Mouse (Mus musculus) gastrocnemius, postnatal 36 days (tissue): ENCODE measurements around the gene Misp. TPM values are rescaled to one million over a fixed set of nuclear protein-coding genes. Genes with fewer than 3 reads are reported as not detected.

ENCODE experiments used
- DNase-seq, 2 experiments: peaks; one replicate each; pipeline ENCODE4 v3.0.0; 2022
- intact Hi-C: fragments of 180-260 bp; cut with DNase I; formaldehyde crosslinking; loops from one replicate; pipeline ENCODE4 v1.15.1; 2025
- total RNA-seq, 2 experiments: library from RNA; stranded (reverse); gene quantifications; 2 replicates each; pipeline ENCODE4 v1.2.3; 2021

Gene Misp
- total RNA-seq, 2 experiments from 2014 or later = not detected

DNA sequence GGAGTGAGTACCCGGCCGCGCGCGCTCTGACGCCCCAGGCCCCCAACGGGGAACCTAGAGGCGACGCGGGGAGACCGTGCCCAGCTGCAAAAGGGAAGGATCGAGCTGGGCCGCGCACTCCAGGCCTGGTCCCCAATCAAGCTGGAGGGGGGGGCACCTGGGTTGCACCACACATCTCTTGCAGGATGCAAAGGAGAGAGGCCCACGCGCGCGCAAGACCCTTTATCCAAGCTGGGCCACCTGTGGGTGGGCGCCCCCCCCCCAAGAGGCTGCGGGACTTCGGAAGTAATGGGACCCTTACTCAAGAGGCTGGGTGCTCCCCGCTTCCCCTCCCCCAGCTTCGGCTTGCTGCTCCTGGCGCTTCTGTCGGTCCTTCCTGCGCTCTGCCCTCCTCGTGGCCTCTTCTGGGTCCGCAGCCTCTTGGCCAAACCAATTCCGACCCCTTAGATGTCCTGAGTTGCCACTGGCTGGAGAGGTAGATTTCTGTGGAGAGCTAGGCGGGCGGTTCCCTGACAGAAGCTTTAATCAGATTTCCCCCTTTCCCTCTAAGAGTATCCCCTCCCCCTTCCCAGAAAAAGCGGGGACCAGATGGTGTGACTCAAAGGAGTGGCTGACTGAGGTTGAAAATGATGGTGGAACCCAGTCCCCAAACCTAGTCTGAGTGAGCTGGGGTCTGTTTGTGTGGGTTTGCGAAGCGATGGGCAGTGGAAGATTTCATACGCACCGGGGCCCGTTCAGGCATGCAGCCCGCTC is 26.9 kb upstream of the Misp start:
- no peak for DNase-seq
- intact Hi-C loops = loop anchor here (1.0 kb wide), 1 partner anchor 18 kb away; no protein-coding TSS in a partner anchor

DNA sequence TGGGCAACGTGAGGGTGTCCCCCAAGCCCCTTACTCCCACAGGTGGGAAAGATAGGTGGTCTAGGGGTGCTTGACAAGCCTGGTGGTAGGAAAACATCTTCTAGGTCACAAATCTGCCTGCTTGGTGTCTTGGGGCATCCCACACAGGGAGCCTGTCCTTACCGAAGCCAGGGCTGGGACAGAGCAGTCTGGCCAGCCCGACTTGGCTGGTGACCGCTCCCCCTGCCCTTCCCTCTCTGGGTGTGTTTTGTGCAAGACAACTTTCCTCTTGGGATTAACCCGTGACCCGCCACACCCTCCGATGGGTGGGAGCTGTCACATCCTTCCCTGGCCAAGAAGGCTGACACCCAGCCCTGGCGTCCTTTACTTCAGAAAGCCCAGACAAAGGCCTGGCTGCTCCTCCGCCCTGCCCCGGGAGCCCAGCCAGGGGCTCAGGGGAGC is 26.3 kb upstream of the Misp start:
- intact Hi-C loops = no loop called here

DNA sequence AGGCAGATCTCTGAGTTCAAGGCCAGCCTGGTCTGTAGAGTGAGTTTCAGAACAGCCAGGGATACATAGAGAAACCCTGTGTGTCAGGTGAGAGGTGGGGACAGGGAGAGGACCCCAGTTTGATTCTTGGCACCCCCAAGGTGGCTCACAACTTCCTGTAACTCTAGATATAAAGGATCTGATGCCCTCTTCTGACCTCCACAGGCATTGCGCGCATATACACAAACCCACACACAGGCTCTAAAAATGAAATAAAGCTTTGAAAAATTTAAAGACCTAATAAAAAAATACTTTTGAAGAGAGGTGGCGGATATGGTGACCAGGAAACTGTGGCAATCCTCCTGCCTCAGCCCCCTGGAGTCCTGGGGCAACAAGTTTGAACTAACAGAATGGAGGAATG is 24.9 kb upstream of the Misp start:
- intact Hi-C loops = no loop called here
- DNase-seq = no peak

More for the DNA sequence above, 26.3 kb upstream of the Misp start:
- peak; percentile 82 to 87 for DNase-seq

DNA sequence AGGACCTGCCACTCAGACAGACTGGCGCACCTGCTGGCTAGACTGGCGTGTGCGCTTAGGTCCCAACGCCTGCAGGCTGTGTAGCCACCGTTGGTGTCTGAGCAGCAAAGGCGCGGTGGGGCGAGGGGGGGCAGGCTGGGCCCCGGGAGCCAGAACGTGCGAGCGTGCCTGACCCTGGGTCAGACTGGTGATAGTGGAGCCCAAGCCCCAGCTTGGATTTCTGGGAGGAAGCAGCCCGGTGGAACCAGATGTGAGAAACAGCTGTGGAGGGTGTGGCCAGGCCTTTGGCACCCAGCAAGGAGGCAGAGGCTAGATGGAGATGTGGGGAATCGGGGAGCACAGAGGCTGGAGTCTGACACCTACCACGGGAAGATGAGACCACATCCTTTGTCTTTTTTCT is 23.5 kb upstream of the Misp start:
- peak in 1 of 2 experiments; percentile 53 for DNase-seq
- intact Hi-C loops = no loop called here

DNA sequence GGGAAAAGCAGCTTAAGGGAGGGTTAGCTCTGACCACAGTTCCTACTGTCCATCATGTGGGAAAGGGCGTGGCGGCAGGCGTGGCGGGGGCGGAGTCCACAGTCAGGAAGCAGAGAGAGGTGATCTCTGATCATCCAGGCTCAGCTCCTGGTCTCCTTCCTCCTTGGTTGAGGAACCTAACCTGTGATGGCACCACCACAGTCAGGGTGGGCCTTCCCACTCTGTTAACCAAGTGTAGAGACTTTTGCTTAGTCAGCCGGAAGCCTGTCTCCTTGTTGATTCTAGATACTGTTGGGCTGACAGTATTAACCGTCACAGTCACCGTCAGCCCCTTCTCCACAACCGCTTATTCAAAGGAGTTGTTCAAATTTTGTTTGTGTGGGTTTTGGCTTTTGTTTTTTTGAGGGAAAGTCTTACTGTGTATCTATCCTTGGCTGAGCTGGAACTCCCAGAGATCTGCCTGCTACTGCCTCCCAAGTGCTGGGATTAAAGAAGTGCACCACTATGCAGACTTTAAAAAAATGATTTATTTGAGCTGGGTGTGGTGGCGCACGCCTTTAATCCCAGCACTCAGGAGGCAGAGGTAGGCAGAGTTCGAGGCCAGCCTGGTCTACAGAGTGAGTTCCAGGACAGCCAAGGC is 22.4 kb upstream of the Misp start:
- no peak for DNase-seq
- intact Hi-C loops = no loop called here

DNA sequence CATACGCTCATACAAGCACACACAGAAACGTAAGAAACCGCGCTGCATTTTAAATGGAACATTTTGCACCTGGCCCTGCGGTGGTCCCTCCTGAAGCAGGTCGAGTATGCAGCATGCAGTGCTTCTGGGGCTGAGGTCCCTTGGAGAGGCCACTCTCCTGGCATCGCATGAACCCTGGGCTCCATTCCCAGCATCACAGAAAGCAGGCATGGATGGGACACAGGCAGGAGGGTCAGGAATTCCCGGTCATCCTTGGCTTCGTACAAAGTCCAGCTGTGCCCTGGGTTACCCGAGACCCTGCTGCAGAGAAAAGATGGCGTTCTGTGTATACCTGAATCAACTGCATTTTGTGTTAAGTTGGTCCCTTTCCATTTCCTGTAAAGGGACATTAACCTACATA is 20.3 kb upstream of the Misp start:
- no peak for DNase-seq
- intact Hi-C loops = no loop called here

DNA sequence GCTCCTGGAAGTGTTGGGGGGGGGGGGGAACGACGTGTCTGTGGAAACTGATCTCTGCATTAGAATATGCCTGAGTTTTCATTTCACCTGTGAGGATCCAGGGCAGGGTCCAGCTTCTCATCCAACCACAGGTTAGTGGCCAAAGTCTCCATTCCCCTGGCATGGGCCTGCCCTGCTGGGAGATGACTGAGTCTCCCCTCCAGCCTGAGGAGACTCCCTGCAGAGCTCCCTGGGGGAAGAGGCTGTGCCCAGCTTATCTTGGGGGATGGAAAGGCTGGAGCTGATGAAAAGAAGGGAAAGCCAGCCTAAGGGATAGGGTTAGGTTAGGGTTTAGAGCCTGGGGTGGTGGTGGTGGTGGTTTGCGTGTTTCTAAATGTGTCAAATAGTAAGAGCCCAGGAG is 19.0 kb upstream of the Misp start:
- DNase-seq = no peak
- intact Hi-C loops = no loop called here

DNA sequence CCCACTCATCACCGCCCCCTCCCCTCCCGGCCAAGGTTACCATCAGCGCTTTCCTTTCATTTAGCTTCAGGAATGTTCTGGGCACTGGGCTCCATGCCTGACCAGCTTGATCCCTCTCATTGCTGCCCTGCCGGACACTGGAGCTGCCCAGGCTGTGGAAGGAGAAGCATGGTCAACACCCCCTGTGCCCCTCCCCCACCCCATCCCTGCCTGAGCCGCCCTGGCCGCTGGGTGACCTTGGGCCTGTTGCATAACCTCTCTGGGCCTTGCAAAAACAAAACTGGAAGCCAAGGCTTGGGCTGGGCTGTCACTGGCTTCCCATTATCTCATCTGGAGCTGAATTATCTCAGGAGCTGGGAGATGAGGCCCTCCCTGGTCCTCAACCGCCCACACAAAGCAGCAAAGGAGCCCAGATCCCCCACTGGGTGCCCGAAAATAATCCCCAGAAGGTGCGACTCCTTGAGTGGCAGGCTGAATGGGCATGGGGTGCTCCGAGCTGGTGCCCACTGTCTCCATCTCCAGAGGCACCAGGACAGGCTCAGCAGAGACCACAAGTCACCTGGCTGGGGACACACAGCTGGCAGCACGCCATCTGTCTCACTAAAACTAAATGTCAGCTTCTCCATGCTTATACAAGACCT is 18.3 kb upstream of the Misp start:
- intact Hi-C loops = no loop called here
- peak; percentile 54 to 61 for DNase-seq

DNA sequence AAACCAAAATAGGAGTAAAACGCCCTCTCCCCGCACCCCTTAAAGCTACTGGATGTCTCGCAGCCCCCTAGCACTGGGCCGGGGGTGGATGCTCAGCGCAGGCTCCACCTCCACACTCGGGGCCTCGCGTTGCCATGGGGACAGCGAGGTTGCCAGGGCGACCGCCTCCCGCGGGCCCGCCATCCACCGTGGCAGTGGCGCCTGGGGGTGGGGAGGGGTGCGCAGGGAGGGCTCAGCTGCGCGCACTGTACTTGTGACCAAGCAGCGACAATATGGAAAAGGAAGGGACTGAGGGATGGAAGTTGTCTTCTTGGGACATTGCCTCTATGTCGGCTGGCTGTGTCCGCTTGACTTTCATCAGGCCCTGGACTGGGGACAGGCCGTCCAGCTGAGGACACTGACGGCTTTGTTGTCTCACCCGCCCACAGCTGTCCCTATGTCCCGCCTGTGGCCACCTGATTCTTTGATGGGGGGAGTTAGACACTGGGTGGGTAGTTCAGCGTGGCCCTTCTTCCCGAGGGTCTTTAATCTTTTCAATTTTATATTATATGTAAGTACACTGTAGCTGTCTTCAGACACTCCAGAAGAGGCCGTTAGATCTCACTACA is 17.0 kb upstream of the Misp start:
- intact Hi-C loops = no loop called here
- DNase-seq = no peak

DNA sequence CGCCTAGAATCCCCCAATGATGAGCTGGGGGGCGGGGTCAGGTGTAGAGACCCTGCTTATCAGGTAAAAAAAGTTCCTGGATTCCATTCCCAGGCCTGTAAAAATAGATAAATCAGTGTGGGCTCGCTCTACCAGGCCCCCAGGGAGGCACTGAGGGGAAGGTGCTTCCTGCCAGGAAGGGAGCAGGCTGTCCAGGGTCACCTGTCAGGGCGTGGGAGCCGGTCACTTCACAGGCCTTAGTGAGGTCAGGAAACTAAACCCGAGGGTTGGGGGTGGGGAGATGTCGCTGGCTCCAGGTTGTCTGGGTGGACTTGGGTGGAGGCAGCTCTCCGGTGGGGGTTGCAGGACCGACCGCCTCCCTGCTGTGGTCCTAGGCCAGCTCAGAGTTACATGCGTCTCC is 15.2 kb upstream of the Misp start:
- intact Hi-C loops = no loop called here
- peak in 1 of 2 experiments; percentile 53 for DNase-seq

DNA sequence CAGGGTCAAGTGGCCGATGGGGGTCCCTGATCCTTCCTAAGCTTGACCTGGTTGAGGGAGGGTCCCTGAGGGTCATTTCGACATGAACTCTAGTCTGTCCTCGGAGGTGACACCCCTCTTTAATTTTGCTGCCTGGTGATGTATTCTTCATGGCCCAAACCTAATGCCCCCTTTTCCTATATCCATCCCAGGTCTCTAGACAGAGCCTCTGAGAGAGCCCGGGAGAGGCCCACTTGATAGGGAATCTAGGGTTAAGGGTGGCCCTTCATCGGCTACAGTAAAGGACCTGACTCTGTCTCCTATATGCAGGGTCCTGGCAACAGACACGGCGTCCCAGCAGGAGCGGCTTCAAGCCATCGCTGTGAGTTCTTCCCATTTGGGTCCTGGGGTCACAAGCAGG is 14.5 kb upstream of the Misp start:
- intact Hi-C loops = no loop called here

DNA sequence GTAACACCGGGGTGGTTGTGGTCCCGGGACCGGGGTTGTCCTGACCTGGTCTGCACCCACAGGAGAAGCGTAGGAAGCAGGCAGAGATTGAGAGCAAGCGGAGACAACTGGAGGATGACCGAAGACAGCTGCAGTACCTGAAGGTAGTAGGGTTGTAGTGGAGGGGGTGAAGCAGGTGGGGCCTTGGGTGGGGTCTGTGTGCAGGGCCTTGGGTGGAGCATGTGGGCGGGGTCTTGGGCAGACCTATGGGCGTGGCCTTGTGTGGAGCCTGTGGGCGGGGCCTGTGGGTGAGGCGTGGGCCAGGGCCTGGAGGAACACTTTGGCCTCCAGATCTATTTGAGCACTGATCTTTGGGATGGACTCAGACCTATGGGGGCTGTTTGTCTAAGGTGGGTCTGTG is 13.8 kb upstream of the Misp start:
- DNase-seq = no peak
- intact Hi-C loops = no loop called here

More for the DNA sequence above, 14.5 kb upstream of the Misp start:
- no peak for DNase-seq

DNA sequence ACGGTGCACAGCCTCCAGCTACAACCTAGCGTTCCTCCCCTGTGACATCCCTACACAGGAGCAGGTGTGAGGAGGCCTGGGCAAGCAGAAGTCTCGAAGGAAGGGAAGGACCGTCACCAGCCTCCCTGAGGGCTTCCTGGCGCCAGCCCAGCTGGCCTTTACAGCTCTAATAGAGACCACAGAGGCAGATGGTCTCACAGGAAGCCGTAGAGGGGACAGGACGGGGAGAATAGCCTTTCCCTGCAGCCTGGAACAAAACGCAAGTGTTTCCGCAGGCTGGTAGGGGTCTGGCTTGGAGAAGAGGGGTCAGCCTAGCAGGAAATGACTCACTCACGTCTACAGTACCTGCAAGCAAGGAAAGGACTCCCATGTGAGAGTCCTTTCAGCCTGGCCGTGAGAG is 13.0 kb upstream of the Misp start:
- no peak for DNase-seq
- intact Hi-C loops = no loop called here

DNA sequence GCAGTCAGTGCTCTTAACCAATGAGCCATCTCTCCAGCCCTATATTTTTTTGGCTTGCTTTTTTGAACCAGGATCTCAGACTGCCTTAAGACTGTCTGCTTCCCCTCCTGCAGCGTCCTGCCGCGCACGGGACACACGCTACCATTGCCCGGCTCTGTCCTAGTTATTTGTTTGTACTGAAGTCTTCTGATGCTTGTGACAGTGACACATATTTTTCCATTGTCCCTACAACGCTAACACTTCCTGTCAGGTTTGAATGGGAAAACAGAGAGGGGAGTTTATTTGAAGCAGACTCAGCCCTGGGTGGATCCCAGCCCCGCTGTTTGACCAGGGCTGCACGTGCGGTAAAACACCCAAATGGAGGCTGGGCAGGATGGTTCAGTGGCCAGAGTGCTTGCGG is 12.1 kb upstream of the Misp start:
- intact Hi-C loops = no loop called here

DNA sequence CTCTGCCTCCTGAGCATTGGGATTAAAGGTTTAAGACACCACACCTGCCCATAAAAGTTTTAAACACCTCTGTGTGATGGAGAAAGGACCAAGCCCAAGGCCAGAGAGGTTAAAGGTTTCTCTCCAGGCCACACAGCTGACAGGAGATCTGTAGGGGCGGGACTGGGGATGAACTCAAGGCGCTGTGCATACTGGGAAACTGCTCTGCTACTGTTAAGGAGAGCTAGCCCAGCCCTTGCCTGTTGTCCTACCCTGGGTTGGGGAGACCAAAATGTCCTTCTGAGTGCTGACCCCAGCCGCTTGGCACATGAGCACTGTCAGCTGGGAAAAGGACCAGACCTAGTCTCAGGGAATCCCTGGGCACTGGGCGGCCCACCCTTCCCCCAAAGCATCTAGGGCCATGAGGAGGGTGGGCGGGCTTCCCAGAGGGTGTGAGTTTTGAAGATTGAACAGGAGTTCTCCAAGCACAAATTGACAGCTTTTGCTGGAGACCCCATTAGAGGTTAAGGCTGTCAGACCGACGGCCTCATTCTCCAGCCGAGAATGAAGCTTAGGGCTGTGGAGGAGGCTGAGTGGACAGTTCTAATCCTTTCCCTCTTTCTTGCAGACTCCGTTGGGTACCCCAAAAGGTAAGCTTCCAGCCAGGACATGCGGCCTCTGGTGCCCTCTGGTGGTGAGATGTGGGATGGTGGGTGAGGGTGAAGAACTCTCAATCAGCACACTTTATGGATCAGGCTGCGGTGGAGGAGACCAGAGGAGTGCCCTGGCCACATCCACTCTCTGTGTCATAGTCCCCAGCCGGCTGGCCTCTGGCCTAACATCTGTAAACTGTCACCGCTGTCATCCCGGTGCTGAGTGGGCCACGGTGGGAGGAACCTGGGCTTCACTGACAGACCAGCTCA is 8.8 kb upstream of the Misp start:
- intact Hi-C loops = loop anchor here (1.0 to 2.0 kb wide), 2 partner anchors 19 to 43 kb away; partner anchors contain the start of gene Palm
- peak; percentile 80 to 81 for DNase-seq

More for the DNA sequence above, 12.1 kb upstream of the Misp start:
- no peak for DNase-seq

DNA sequence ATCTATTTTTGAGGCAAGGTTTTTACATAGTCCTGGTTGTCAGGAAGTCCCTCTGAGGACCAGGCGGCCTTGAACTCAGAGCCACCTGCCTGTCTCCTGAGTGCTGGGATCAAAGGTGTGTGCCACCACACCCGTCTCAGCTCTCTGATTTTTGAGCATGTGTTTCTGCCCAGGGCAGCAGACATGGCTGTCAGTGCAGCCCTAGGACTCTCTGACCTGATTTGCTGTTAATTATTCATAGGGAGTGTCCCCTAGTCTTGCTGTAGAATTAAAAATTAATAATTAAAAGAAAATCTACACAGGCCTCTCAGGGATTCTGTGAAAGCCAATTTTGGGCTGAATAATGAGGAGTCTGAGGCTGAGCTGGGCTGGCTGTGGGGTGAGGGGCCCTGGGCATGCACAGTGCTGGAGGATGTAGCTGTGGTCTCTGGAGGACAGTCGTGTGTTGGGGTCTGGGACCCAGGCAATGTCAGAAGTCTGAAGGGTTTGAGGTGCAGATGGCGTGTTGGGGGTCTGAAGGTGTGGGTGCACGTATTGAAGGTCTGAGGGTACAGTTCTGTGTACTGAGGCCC is 6.4 kb upstream of the Misp start:
- intact Hi-C loops = no loop called here
- DNase-seq = no peak

DNA sequence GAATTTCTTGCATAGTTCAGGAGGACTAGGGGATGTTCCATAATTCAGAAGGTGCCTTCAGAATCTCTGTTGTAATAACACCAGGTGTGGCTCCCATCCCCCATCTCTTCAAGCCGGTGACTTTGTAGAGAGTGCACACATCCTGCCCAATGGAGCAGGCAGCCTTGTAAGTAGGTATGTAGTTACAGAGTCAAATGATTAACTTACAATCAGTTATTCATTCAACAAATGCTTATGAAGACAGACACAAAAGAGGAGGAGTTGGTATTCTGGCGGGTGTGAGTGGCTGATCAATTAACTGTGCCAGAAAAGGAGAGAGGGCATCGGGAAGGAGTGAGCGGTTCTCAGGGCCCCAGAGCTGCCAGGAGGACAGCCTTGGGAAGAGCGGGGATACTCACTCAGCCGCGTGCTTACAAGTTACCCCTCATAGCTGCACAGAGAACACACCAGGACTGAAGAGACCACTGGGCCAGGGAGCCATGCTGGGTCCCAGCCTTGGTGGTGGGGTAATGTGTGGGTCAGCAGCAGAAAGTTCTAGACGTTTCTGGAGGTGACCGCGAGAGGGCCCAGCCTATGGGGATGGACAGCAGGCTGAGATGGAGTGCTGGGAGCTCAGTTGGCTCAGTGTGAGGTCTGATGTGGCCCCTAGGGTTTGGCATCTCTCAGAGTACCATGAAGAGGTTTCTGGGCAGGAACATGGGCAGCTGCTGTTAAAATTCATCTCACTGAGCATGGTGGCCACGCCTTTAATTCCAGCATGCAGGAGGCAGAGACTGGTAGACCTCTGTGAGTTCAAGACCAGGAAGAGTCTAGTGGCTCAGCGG is 4.9 kb upstream of the Misp start:
- intact Hi-C loops = no loop called here
- no peak for DNase-seq

DNA sequence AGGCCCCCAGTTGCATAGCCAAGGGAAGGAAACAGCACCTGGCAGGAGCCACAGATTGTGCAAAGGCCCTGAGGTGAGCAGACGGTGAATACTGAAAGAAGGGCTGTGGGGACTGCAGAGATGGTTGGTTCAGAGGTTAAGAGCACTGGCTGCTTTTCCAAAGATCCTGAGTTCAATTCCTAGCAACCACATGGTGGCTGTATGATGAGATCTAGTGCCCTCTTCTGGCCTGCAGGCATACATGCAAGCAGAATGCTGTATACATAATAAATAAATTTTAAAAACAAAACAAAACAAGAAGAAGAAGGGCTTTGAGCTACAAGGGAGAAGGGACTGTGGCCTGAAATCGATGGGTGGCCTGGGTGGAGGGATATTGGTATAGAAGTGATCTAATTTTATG is 3.7 kb upstream of the Misp start:
- DNase-seq = no peak
- intact Hi-C loops = no loop called here

DNA sequence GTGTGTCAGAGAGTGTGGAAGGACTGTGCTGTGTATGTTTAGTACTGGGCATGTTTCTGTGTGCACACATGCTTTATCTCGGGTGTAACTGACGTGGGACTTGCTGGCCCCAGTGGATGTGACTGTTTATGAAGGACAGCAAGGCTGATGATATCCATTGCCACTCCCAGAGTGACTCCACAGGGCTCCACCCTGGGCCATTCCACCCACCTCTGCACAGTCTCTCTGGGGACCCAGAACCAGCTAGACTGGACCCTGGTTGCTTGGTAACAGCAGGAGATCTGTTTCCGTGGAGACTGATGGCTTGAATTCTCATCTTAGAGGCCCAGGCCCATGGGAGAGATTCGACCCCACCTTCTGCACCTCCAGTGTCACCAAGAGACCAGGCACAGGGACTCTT is 2.6 kb upstream of the Misp start:
- no peak for DNase-seq
- intact Hi-C loops = no loop called here
